Mouse (Mus musculus): Measurements from ENCODE around the gene Rps26. TPM values are rescaled to one million over a fixed set of nuclear protein-coding genes. Genes with fewer than 3 reads are reported as not detected.

Gene Rps26
- polyA plus RNA-seq, 1 experiment from 2014 or later: 811 TPM

GRCm38 (mm10) chr10:128606483-128606882, 20.1 kb downstream of the Rps26 start:
- no peak for ATAC-seq (ENCODE audit: low FRiP score, low TSS enrichment)
- H3K9ac ChIP-seq (ENCODE audit: low read length): no peak overlapping the region
- TF ChIP-seq EP300 (optimal IDR thresholded peaks at IDR 0.05) (no peak), CTCF (IDR thresholded peaks at IDR 0.05; ENCODE audit: low read depth) (no peak)
- H3K4me2 ChIP-seq (replicated peaks; ENCODE audit: low read depth): no peak overlapping the region
- H3K9me3 ChIP-seq (ENCODE audit: control insufficient read depth, low read length): no peaks in the 10 kb centered on the region
- H3K27me3 ChIP-seq (ENCODE audit: control insufficient read depth, insufficient read depth, low read length): no peaks in the 10 kb centered on the region
- H3K4me3 ChIP-seq (ENCODE audit: low read depth, low read length): no peak overlapping the region
- H3K27ac ChIP-seq (replicated peaks): no peak overlapping the region
- no peak for DNase-seq (ENCODE audit: low spot score)
- 28% methylated on average over 2 of the region's 2 CpGs for WGBS
- no peaks in the 10 kb centered on the region for H3K36me3 ChIP-seq (ENCODE audit: control insufficient read depth, insufficient read depth, low read length)
- H3K4me1 ChIP-seq (replicated peaks; ENCODE audit: control insufficient read depth, insufficient read depth): no peaks in the 10 kb centered on the region

- ATAC-seq (ENCODE audit: low FRiP score, low TSS enrichment) (no peak), DNase-seq (ENCODE audit: low spot score) (no peak)
- Histone ChIP-seq H3K9me3 (ENCODE audit: control insufficient read depth, low read length) (no peaks in the 10 kb centered on the region), H3K4me3 (ENCODE audit: low read depth, low read length) (no peak overlapping the region), H3K4me2 (replicated peaks; ENCODE audit: low read depth) (no peak overlapping the region), H3K27ac (replicated peaks) (no peak overlapping the region), H3K27me3 (ENCODE audit: control insufficient read depth, insufficient read depth, low read length) (no peaks in the 10 kb centered on the region), H3K9ac (ENCODE audit: low read length) (no peak overlapping the region), H3K4me1 (replicated peaks; ENCODE audit: control insufficient read depth, insufficient read depth) (no peaks in the 10 kb centered on the region), H3K36me3 (ENCODE audit: control insufficient read depth, insufficient read depth, low read length) (no peaks in the 10 kb centered on the region)
- no peak for TF ChIP-seq CTCF (IDR thresholded peaks at IDR 0.05; ENCODE audit: low read depth)
- TF ChIP-seq EP300 (optimal IDR thresholded peaks at IDR 0.05): no peak
- 69% methylated on average over 4 of the region's 4 CpGs for WGBS
Observed at GRCm38 (mm10) chr10:128602470-128603128, 23.9 kb downstream of the Rps26 start.

GRCm38 (mm10) chr10:128601499-128601898, 25.0 kb downstream of the Rps26 start:
- no peak overlapping the region for H3K4me3 ChIP-seq (ENCODE audit: low read depth, low read length)
- 77% methylated on average over 1 of the region's 1 CpGs for WGBS
- H3K4me2 ChIP-seq (replicated peaks; ENCODE audit: low read depth): no peak overlapping the region
- H3K27me3 ChIP-seq (ENCODE audit: control insufficient read depth, insufficient read depth, low read length): no peaks in the 10 kb centered on the region
- H3K9ac ChIP-seq (ENCODE audit: low read length): no peak overlapping the region
- H3K4me1 ChIP-seq (replicated peaks; ENCODE audit: control insufficient read depth, insufficient read depth): no peaks in the 10 kb centered on the region
- H3K27ac ChIP-seq (replicated peaks): no peak overlapping the region
- DNase-seq (ENCODE audit: low spot score) (no peak), ATAC-seq (ENCODE audit: low FRiP score, low TSS enrichment) (no peak)
- no peak for TF ChIP-seq EP300 (optimal IDR thresholded peaks at IDR 0.05)
- TF ChIP-seq CTCF (IDR thresholded peaks at IDR 0.05; ENCODE audit: low read depth): no peak
- H3K9me3 ChIP-seq (ENCODE audit: control insufficient read depth, low read length): no peaks in the 10 kb centered on the region
- no peaks in the 10 kb centered on the region for H3K36me3 ChIP-seq (ENCODE audit: control insufficient read depth, insufficient read depth, low read length)

GRCm38 (mm10) chr10:128598476-128598875, 28.1 kb downstream of the Rps26 start:
- H3K4me1 ChIP-seq (replicated peaks; ENCODE audit: control insufficient read depth, insufficient read depth): no peaks in the 10 kb centered on the region
- WGBS: 28% methylated on average over 2 of the region's 2 CpGs
- DNase-seq (ENCODE audit: low spot score): no peak
- no peak overlapping the region for H3K9ac ChIP-seq (ENCODE audit: low read length)
- TF ChIP-seq EP300 (optimal IDR thresholded peaks at IDR 0.05) (no peak), CTCF (IDR thresholded peaks at IDR 0.05; ENCODE audit: low read depth) (no peak)
- H3K27me3 ChIP-seq (ENCODE audit: control insufficient read depth, insufficient read depth, low read length): no peaks in the 10 kb centered on the region
- H3K27ac ChIP-seq (replicated peaks): no peak overlapping the region
- H3K4me3 ChIP-seq (ENCODE audit: low read depth, low read length): no peak overlapping the region
- H3K4me2 ChIP-seq (replicated peaks; ENCODE audit: low read depth): no peak overlapping the region
- no peaks in the 10 kb centered on the region for H3K9me3 ChIP-seq (ENCODE audit: control insufficient read depth, low read length)
- no peak for ATAC-seq (ENCODE audit: low FRiP score, low TSS enrichment)
- no peaks in the 10 kb centered on the region for H3K36me3 ChIP-seq (ENCODE audit: control insufficient read depth, insufficient read depth, low read length)

- H3K4me3 ChIP-seq (ENCODE audit: low read depth, low read length): no peak overlapping the region
- H3K4me1 ChIP-seq (replicated peaks; ENCODE audit: control insufficient read depth, insufficient read depth): no peaks in the 10 kb centered on the region
- H3K4me2 ChIP-seq (replicated peaks; ENCODE audit: low read depth): no peak overlapping the region
- 72% methylated on average over 5 of the region's 5 CpGs for WGBS
- H3K9ac ChIP-seq (ENCODE audit: low read length): no peak overlapping the region
- no peaks in the 10 kb centered on the region for H3K27me3 ChIP-seq (ENCODE audit: control insufficient read depth, insufficient read depth, low read length)
- TF ChIP-seq CTCF (IDR thresholded peaks at IDR 0.05; ENCODE audit: low read depth) (no peak), EP300 (optimal IDR thresholded peaks at IDR 0.05) (no peak)
- H3K27ac ChIP-seq (replicated peaks): no peak overlapping the region
- H3K9me3 ChIP-seq (ENCODE audit: control insufficient read depth, low read length): no peaks in the 10 kb centered on the region
- DNase-seq (ENCODE audit: low spot score): no peak
- no peaks in the 10 kb centered on the region for H3K36me3 ChIP-seq (ENCODE audit: control insufficient read depth, insufficient read depth, low read length)
- no peak for ATAC-seq (ENCODE audit: low FRiP score, low TSS enrichment)
Observed at GRCm38 (mm10) chr10:128592797-128593196, 33.8 kb downstream of the Rps26 start.

GRCm38 (mm10) chr10:128591436-128591835, 35.1 kb downstream of the Rps26 start:
- ATAC-seq (ENCODE audit: low FRiP score, low TSS enrichment) (no peak), DNase-seq (ENCODE audit: low spot score) (no peak)
- H3K9me3 ChIP-seq (ENCODE audit: control insufficient read depth, low read length): no peaks in the 10 kb centered on the region
- WGBS: 79% methylated on average over 6 of the region's 6 CpGs
- no peak overlapping the region for H3K4me3 ChIP-seq (ENCODE audit: low read depth, low read length)
- H3K27ac ChIP-seq (replicated peaks): no peak overlapping the region
- H3K36me3 ChIP-seq (ENCODE audit: control insufficient read depth, insufficient read depth, low read length): no peaks in the 10 kb centered on the region
- H3K4me1 ChIP-seq (replicated peaks; ENCODE audit: control insufficient read depth, insufficient read depth): no peaks in the 10 kb centered on the region
- TF ChIP-seq CTCF (IDR thresholded peaks at IDR 0.05; ENCODE audit: low read depth) (no peak), EP300 (optimal IDR thresholded peaks at IDR 0.05) (no peak)
- no peak overlapping the region for H3K4me2 ChIP-seq (replicated peaks; ENCODE audit: low read depth)
- no peaks in the 10 kb centered on the region for H3K27me3 ChIP-seq (ENCODE audit: control insufficient read depth, insufficient read depth, low read length)
- no peak overlapping the region for H3K9ac ChIP-seq (ENCODE audit: low read length)
